Mouse (Mus musculus) large intestine, adult 2 months (tissue): ENCODE results near the gene Gm49403. TPM values are rescaled to one million over a fixed set of nuclear protein-coding genes. Genes with fewer than 3 reads are reported as not detected.

ENCODE experiments used
- DNase-seq: peaks from one replicate; pipeline ENCODE4 v3.0.0-alpha.2; 2012; ENCODE audit warnings: low read depth, low spot score
- WGBS: fragments of 180-500 bp; shearing (Covaris S2); methylation state at CpG from one replicate; pipeline ENCODE4 v1.1.7; 2018; 5-methylcytosine and 5-hydroxymethylcytosine counted together
- polyA plus RNA-seq: library from polyadenylated mRNA; depleted of rRNA; stranded (reverse); fragments of >200 nt; gene quantifications from 2 replicates; pipeline ENCODE4 v1.2.3, GENCODE M21; 2012

Gm49403 gene
- polyA plus RNA-seq, 1 experiment, result not detected

- no peak for DNase-seq
- 10% methylated on average over 3 of the region's 3 CpGs for whole genome bisulfite sequencing
Observed at GRCm38 (mm10) chr19:8899079-8899478, 15.3 kb downstream of the Gm49403 start.

DNA sequence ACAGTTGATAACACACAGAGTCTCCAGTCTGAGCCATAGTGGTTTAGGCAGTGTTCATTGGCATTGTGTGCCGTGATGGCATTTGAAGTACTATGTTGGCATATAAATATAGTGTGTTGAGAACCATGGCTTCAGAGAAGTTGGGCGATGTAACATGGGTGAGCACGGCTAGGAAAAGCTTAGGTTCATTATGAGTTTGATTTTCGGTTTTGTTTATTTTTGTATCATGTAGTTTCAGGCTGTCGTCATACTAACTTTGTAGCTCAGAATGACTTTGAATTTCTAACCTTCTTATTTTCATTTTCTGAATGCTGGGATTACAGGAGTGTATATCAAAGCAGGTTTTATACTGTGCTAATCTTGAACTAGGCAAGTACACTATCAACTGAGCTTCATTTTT lies 19.7 kb downstream of the Gm49403 start:
- 92% methylated on average over 5 of the region's 5 CpGs for WGBS
- no peak for DNase-seq

GRCm38 (mm10) chr19:8908531-8908930 lies 24.8 kb downstream of the Gm49403 start:
- no peak for DNase-seq
- WGBS, result 87% methylated on average over 6 of the region's 6 CpGs

DNA sequence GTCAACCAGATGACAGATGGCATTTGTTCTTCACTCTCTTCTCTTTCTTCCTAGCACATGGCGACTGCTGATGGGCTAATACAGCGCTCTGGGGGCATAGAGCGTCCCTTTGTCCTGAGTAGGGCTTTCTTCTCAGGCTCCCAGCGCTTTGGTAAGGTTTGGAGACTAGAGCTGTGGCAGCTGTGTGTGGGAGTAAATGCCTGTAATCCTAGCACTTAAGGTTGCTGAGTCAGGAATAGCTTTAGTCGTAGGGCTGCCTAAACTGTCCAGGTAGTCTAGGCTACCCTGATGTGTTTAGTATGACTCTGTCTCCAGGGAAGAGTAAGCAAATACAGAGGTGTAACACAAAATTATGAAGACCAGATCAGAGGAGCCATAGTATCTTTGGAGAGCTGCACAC lies 28.1 kb downstream of the Gm49403 start:
- WGBS, result 94% methylated on average over 5 of the region's 5 CpGs
- DNase-seq, result no peak

- no peak for DNase-seq
- 96% methylated on average over 3 of the region's 3 CpGs for whole genome bisulfite sequencing
Observed at GRCm38 (mm10) chr19:8914212-8914611, 30.5 kb downstream of the Gm49403 start.

- no peak for DNase-seq
- 84% methylated on average over 3 of the region's 3 CpGs for WGBS
Observed at GRCm38 (mm10) chr19:8919000-8919399, 35.3 kb downstream of the Gm49403 start.

GRCm38 (mm10) chr19:8919684-8920072 lies 35.9 kb downstream of the Gm49403 start:
- 67% methylated on average over 6 of the region's 6 CpGs for WGBS
- no peak for DNase-seq

- DNase-seq, result peak; percentile 83
- WGBS, result 2% methylated on average over 50 of the region's 50 CpGs
Observed at GRCm38 (mm10) chr19:8920073-8920736, 36.5 kb downstream of the Gm49403 start, which contains the start of gene B3gat3. B3gat3 (plus strand) TSS chr19:8920374.

DNA sequence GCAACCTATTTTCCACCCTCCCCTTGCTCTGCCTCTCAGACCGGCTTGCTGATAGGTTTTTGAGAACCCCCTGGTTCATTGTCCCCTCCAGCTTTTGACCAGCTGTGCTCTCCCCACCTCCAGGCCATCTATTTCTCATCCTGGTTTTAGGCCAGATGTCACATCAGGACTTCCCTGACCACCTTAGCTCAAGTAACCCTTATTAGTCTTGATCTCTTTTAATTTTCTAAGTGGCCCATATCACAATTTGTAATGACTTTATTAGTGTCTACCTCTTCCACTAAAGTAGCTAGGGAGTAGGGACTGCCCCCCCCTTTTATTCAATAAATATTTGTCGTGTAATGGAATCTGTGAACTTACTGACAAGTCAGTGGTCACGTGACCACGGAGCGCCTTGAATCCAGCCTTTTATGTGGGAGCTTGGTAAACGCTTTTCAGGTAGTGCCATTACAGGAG lies 37.1 kb downstream of the Gm49403 start:
- no peak for DNase-seq
- under 1% methylated on average over 6 of the region's 6 CpGs for WGBS

DNA sequence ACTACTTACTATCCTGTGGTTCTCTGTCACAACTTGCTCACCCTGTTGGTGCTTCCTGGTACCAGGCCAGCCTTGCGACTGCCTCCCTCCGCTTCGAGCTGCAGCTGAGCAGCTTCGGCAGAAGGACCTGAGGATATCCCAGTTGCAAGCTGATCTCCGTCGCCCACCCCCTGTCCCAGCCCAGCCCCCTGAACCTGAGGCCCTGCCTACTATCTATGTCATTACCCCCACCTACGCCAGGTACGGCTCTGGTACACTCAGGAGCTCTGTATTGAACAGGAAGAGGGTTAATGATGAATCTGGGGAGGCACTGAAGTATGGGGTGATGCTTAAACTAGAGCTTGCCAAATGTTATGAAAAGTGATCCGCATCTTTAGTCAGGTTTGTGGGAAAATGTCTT lies 38.0 kb downstream of the Gm49403 start:
- 60% methylated on average over 9 of the region's 9 CpGs for WGBS
- no peak for DNase-seq

DNA sequence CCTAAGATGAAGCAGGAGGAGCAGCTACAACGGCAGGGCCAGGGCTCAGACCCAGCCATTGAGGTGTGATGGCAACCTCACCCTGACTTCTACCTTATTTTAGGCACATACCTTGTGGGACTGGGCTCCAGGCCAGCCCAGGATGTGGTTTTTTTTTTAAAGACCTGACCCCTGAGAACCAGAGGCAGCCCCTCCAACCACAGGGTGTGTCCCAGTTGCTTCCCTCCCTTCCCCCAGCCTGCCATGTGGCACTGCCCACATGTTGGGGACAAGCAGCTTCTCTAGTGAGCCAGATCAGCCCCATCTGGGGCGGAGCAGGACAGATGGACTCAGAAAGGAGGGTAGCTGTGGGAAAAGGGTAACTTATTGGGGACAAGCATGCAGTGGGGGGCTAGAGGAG lies 43.0 kb downstream of the Gm49403 start:
- no peak for DNase-seq
- WGBS, result 83% methylated on average over 2 of the region's 2 CpGs

DNA sequence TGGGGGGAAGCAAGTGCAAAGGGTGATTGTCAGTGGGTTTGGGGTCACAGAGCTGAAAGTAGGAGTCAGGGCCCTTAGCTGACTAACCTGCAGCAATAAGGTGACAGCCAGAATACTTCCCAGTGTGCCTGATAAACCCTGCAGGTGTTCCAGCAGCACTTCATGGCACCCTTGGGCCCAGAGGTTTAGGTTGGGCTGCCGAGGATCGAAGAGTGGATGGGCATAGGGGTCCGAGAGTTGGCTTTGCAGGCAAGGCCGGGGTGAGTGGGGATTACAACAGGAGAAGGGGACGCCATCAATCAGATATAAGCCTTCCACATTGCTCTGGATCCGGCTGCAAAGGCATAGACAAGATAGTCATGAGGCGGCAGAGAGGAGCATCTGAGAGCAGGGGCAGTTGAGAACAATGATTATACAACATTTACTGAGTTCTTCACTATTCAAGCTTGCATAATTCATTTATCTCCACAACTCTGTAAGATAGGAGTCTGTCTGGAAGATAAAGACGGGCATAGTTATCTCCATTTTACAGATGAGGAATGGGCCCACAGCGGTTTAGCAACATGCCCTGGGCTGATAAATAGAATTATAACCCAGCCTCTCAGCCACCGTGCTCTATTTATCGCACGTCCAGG lies 44.3 kb downstream of the Gm49403 start:
- 92% methylated on average over 12 of the region's 12 CpGs for WGBS
- no peak for DNase-seq

DNA sequence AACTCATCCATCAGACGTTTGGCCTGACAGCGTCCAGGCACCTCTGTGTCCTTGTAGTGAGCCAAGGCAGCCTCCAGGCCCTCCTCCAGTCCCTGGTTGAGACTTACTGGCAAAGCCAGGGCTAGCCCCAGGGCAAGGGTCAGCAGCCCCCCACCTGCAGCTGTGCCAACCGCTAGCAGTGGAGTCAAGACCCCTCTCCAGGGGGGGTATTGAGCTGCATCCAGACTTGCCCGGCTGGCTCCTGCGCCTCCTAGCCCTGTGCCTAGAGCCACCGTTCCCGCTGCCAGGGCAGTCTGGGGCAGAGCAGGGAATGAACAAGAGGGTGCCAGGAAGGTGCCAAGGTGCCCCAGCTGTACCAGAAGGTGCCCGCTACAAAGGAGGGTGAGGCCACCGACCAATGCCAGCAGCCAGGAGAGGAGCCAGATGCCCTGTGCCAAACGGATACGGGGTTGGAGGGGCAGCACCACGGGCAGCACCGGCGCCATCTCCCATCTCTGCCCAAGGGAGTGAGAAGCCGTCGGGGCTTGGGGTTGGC lies 45.0 kb downstream of the Gm49403 start:
- 21% methylated on average over 16 of the region's 16 CpGs for WGBS
- DNase-seq, result no peak

DNA sequence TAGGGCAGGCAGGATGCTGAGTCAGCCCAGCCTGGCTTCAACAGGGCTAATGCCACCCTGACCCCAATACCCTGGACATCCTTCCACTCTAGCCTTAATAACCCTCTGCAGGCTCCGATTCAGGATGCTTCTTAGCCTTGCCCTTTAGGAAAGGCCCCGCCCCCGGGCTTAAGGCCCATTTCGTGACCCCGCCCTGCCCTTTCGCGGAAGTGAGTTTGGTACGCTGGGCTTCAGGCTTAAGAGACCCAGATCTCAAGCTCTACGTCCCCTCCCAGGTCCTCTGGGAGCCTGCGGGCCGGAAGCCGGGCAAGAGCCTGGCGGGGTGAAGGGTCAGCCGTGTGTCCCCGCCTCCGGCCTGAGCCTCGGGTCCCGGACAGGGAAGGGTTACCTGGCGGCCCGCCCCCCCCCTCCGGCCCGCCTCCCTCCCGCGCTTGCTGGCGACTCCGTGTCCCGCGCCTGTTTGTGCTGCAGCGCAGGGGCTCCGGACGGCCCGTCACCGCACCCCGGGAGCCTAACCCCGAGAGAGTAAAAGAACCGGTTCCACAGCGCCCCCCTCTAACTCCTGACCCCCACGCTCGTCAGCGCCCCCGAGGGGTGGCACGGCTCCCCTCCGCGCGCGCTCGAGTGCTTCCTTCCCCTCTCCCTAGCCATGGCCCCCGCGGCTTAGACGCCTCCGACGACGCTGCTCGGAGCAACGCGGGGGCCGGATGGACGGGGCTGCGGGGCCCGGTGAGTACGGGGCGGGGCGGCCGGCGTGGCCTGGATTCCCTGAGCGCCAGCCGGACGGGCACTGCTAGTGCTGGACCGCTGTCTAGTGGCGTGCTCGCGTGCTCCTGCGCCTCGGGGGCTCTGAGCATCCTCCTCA lies 45.7 kb downstream of the Gm49403 start, which contains the start of the genes Rom1 and Eml3:
Rom1 (minus strand) TSS at position 133 of the 865 bp plus-strand sequence.
Eml3 (plus strand) TSS at position 329 of the 865 bp plus-strand sequence.
- under 1% methylated on average over 71 of the region's 74 CpGs for WGBS
- DNase-seq, result peak; percentile 73

DNA sequence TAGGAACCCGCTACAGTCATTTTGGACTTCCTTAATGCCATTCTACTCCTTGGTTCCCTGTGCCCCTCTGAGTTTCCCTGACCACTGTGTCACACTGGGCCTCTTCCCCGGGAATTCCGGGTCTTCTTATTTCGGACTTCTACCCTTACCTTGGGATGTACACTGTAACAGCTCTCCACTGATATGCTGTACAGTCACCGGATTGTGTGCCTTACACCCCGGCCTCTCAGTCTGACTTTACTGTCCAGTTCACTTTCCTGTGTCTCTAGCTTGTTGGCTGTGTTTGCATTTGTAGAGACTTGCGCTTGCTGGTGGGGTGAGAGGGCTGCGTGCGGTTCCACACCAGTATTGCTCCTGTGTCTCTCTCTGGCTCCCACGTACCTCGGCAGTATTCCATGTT lies 46.4 kb downstream of the Gm49403 start:
- 3% methylated on average over 11 of the region's 11 CpGs for WGBS
- DNase-seq, result no peak

DNA sequence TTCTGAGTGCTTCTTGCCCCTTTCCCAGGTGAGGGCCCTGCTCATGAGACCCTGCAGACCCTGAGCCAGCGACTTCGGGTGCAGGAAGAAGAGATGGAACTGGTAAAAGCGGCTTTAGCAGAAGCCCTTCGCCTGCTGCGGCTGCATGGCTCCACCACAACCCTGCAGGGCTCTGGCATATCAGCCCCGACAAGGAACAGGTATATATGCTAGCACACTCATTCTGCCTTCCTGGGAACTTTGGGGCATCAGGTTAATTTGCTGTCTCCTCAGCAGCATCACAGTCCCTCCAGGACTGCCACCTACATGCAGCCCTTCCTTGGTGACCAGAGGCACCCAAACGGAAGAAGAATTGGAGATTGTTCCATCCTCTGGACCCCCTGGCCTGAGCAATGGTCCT lies 47.0 kb downstream of the Gm49403 start:
- 81% methylated on average over 7 of the region's 7 CpGs for WGBS
- DNase-seq, result no peak

DNA sequence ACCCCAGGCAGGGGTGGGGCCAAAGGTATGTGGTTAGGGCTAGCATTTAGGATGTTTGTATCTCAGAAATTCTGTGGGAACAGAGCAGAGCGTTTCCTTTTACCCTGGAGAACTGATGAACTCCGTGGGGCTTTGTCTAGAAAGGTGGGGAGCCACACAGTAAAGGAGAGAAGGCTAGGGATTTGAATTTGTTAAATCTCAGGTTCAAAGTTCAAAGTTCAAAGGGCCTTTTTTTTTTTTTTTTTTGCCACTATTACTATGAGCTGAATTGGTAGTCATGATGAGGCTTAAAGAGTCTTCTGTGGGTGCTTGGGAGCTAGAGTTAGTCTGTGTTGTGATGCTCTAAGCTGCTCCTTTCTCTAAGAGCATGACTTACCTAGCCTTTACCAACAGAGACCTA lies 53.0 kb downstream of the Gm49403 start:
- 70% methylated on average over 2 of the region's 2 CpGs for WGBS

More for the DNA sequence above, 53.0 kb downstream of the Gm49403 start:
- DNase-seq, result no peak
